Mouse (Mus musculus): ENCODE data around the gene Rubcnl.

Gene Rubcnl

DNA sequence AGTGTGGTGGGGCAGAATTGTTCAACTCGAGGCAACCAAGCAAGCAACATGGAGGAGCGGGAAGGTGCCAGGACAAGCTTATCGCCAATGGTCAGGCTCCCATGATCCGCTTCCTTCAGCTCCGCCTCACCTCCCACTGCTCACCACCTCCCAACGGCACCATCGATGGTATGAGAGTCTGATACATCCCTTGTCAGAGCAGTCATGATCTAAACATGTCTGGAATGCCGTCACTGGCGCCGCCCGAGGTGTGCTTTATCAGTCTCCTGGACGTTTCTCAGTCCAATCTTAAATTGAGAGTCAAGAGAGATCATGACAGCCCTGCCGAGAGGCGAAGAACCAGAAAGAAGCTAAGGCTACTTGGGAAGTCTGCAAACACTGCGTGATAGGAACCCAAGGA lies 55.3 kb downstream of the Rubcnl start:
- no peak for DNase-seq

DNA sequence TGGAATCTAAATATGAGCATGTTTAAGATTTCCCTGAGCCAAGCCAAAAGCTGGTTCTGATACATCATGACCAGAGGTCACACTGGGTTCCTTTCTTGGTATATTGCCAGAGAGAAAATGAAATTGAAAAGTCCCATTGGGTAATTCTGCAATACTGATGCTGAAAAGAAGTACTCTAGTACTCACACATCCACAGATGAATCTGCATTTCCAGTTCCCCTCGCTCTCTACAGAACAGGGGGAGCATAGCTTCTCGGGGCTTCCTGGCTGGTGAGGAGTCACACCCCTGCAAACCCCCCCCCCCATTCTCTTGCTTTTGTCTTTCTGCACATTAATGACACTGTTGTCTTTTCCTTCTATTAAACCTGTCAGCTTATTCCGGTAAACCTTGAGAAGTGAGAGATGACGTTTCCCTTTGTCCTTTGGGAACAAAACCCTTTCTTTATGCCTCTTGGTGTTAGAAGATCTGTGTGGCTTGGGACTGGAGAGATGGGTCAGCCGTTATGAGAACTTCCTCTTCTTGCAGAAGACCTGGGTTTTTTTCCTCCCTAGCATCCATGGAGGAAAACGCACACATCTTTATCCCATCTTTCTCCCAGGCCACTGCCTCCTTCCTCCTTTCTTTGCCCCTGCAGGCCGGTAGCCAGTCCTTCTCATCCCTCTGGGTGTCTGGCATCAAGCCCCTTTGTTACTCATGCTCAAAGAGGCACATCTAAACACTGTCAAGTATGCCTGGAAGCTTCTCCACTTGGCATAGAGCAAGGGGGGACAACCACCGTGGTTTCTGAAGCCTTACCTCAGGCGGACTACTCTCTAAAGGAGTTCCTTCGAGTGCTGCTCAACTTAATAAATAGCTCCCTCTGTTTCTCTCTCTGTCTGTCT lies 59.7 kb downstream of the Rubcnl start:
- DNase-seq = no peak

DNA sequence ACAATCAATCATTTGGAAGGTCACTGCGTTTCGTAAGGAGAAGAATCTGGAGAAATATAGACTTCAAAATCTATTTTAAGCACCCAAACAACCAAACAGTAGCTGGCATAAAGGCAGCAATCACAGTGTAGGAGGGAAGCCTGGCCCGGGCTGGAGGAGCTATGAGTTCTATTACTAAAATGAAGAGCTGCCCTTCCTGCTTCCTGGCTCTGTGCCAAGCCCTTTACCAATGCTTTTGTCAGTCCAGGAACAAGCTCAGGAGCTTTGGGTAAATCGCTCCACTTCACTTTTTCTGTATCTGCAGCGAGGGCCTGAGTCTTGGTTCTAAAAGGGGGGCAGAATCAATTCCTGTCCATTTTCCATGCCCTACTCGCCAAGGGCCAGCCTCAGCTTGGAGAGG lies 62.1 kb downstream of the Rubcnl start:
- DNase-seq = no peak
